Mouse (Mus musculus) ES-E14 (cell line): ENCODE measurements around the gene Nr2f6.

Experiments used
- CHD2 ChIP-seq: IDR thresholded peaks from 2 replicates; pipeline ENCODE4 v1.6.1; 2014; ENCODE audit warnings: mild to moderate bottlenecking, low read depth, low read length, inconsistent platforms
- HCFC1 ChIP-seq: IDR thresholded peaks from 2 replicates; pipeline ENCODE4 v1.6.1; 2012; ENCODE audit warnings: low read length, inconsistent platforms, borderline replicate concordance; ENCODE audit not compliant: insufficient read depth
- MAFK ChIP-seq: IDR thresholded peaks from 2 replicates; pipeline ENCODE4 v1.6.1; 2014; ENCODE audit warnings: mild to moderate bottlenecking, low read depth, low read length, inconsistent platforms; ENCODE audit not compliant: insufficient read depth
- ZC3H11A ChIP-seq: IDR thresholded peaks from 2 replicates; pipeline ENCODE4 v1.6.1; 2012; ENCODE audit warnings: low read depth, mild to moderate bottlenecking, inconsistent platforms, low read length, borderline replicate concordance

DNA sequence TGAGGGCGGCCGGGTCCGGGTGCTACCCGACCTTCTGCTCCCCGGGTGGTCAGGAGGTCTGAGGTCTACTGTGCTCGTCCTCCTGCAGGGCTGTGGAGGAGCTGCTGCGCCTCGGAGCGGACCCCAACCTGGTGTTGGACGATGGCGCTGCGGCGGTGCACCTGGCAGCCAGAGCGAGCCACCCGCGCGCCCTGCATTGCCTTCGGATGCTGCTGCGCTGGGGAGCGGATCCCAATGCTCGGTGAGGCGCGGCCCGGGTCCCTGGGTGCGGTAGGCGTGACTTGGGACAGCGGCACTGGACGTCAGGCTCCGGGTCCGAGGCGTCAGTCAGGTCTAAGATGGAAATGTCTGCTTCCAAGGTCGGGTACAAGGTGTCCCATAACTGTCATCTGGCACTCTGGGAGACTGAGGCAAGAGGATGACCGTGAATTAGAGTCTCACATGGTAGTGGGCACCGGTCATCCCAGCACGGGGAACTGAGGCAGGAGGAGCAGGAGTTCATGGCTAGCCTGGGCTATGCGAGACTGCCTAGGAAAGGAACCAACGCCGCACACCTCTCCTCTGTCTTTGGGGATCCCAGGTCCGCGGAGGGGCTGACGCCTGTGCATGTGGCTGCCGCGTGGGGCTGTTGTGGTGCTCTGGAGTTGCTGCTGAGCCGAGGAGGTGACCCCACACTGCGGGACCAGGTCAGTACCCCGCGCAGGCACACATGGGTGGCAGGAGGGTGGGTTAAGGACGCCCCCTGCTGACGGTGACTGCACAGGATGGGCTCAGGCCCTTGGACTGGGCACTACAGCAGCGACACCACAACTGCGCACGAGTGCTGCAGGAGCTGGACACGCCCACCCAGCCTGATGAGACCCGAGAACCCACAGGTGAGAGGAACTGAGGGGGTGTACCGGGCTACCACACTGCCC, 24.6 kb upstream of the Nr2f6 start:
- TF ChIP-seq HCFC1 (0 out of 2 replicates have a peak, but pooled peaks have one; percentile 0), ZC3H11A (no peak), MAFK (no peak), CHD2 (no peak)
